Mouse (Mus musculus) hindbrain, embryonic 14.5 days (tissue): Measurements from ENCODE around the gene Cfap43. TPM values are rescaled to one million over a fixed set of nuclear protein-coding genes. Genes with fewer than 3 reads are reported as not detected.
"Not testable (repeated sequence)": the region's sequence is repeated elsewhere in the genome, so short reads cannot be mapped to it uniquely, and the experiment has no call there.

Experiments used
- ATAC-seq: fragments of 200-750 bp; cut with Nextera tagmentation; 2 replicates; pipeline ENCODE4 v1.8.0; 2017; ENCODE audit warnings: moderate number of reproducible peaks, mild to moderate bottlenecking, moderate TSS enrichment, moderate library complexity; ENCODE audit not compliant: low FRiP score
- DNase-seq: peaks from one replicate; pipeline ENCODE4 v3.0.0-alpha.2; 2015; ENCODE audit warnings: low spot score
- H3K27ac ChIP-seq: fragments of 300-500 bp; sonication (generic); 2 replicates; pipeline ENCODE4 v1.5.1; 2014; ENCODE audit warnings: mild to moderate bottlenecking, moderate library complexity
- H3K27me3 ChIP-seq: fragments of 300-500 bp; sonication (generic); 2 replicates; pipeline ENCODE4 v1.6.1; 2014; ENCODE audit warnings: mild to moderate bottlenecking, low read length, mixed read lengths; ENCODE audit not compliant: control insufficient read depth, insufficient read depth
- H3K36me3 ChIP-seq: fragments of 300-500 bp; sonication (generic); replicated peaks from 2 replicates; pipeline ENCODE4 v1.6.1; 2014; ENCODE audit not compliant: control insufficient read depth, insufficient read depth
- H3K4me1 ChIP-seq: fragments of 300-500 bp; sonication (generic); replicated peaks from 2 replicates; pipeline ENCODE4 v1.6.1; 2014; ENCODE audit warnings: antibody characterized with exemption, low read length, mixed read lengths; ENCODE audit not compliant: control insufficient read depth, insufficient read depth
- H3K4me2 ChIP-seq: fragments of 300-500 bp; sonication (generic); replicated peaks from 2 replicates; pipeline ENCODE4 v1.6.1; 2014; ENCODE audit warnings: mild to moderate bottlenecking, moderate library complexity
- H3K4me3 ChIP-seq: fragments of 300-500 bp; sonication (generic); replicated peaks from 2 replicates; pipeline ENCODE4 v1.5.1; 2014; ENCODE audit warnings: mild to moderate bottlenecking, low read length
- H3K9ac ChIP-seq: fragments of 300-500 bp; sonication (generic); 2 replicates; pipeline ENCODE4 v1.6.1; 2014
- H3K9me3 ChIP-seq: fragments of 300-500 bp; sonication (generic); 2 replicates; pipeline ENCODE4 v1.6.1; 2016; ENCODE audit warnings: low read length; ENCODE audit not compliant: control insufficient read depth
- WGBS: fragments of 180-500 bp; shearing (Covaris S2); extraction: QIAGEN DNeasy Blood & Tissue Kit; methylation state at CpG from one replicate; pipeline ENCODE4 v1.1.7; 2014; 5-methylcytosine and 5-hydroxymethylcytosine counted together
- polyA plus RNA-seq: library from polyadenylated mRNA; unstranded; fragments of >200 nt; fragmentation: Nextera tagmentation; extraction: Ambion mirVana; gene quantifications from 2 replicates; pipeline ENCODE4 v1.2.1, GENCODE M21; 2014

The Cfap43 gene
- polyA plus RNA-seq, 1 experiment from 2014 or later = 4.2 TPM

DNA sequence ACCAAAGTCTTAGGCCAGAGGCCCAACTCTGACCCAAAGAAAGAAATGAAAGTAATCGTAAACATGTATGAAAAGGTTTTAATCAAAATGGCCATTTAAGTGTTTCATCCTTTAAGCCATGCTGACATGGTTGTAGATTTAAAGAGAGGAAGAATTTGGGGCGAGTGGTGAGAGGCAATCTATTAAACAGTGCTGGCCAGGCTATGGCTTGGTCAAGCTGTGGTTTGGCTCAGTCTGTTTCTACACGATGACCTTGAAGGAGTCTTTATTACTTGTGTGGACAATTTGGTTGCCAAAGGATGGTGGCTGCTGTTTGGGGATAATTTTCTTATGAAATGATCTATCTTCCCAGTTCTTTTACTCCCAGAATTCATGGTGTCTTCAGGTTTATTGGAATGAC lies 66.0 kb downstream of the Cfap43 start:
- DNase-seq = no peak
- H3K4me1 ChIP-seq = no peaks in the 10 kb centered on the region
- H3K27ac ChIP-seq = no peak overlapping the region
- no peaks in the 10 kb centered on the region for H3K9me3 ChIP-seq
- WGBS = 85% methylated on average over 3 of the region's 3 CpGs
- H3K4me2 ChIP-seq = no peak overlapping the region
- no peaks in the 10 kb centered on the region for H3K27me3 ChIP-seq
- H3K4me3 ChIP-seq = no peak overlapping the region
- no peak overlapping the region for H3K9ac ChIP-seq
- no peaks in the 10 kb centered on the region for H3K36me3 ChIP-seq
- no peak for ATAC-seq

DNA sequence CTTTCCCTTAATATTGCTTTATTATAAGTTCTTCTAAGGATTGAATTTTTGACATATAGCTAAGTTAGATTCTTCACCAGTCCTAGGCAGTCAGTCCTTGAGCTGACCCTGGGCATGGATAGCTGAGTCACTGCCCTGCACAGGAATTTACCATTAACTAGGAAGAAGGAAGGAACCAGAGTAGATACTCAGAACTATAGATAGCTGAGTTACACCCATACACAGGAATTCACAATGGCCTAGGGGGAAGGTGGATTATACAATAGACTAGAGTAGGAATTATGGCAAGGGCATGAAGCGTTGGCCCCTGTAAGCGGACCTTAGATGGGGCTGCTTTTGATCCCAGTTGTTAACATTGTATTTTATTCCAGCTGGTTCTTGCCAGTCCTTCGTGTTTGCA lies 67.0 kb downstream of the Cfap43 start:
- not testable (repeated sequence) for H3K4me2 ChIP-seq, H3K27me3 ChIP-seq, H3K27ac ChIP-seq, ATAC-seq, H3K4me3 ChIP-seq, DNase-seq, H3K9ac ChIP-seq, H3K9me3 ChIP-seq, H3K4me1 ChIP-seq, H3K36me3 ChIP-seq
- 88% methylated on average over 3 of the region's 3 CpGs for WGBS

DNA sequence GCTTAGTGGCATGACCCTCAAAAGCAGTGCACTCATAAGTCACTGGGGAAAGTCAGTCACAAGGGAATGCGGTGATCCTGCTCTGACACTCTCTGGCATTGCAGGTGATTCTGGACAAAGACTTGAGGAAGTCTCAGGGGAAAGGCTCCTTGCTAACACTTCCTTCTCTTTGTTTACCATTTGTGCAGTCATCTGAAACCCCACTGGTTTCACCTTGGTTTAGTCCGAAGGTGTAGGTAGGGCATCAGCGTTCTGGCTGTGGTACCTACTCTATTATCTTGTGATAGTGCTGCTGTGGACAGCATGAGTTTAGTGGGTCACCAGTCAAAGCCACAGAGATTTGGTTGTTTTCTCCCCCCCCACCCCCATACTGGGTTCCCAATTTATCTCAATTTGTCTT lies 69.4 kb downstream of the Cfap43 start:
- Histone ChIP-seq H3K9ac (no peak overlapping the region), H3K27me3 (no peaks in the 10 kb centered on the region), H3K9me3 (no peaks in the 10 kb centered on the region), H3K27ac (no peak overlapping the region), H3K4me1 (no peaks in the 10 kb centered on the region), H3K4me2 (no peak overlapping the region), H3K36me3 (no peaks in the 10 kb centered on the region), H3K4me3 (no peak overlapping the region)
- 79% methylated on average over 3 of the region's 3 CpGs for WGBS
- DNase-seq (no peak), ATAC-seq (no peak)

DNA sequence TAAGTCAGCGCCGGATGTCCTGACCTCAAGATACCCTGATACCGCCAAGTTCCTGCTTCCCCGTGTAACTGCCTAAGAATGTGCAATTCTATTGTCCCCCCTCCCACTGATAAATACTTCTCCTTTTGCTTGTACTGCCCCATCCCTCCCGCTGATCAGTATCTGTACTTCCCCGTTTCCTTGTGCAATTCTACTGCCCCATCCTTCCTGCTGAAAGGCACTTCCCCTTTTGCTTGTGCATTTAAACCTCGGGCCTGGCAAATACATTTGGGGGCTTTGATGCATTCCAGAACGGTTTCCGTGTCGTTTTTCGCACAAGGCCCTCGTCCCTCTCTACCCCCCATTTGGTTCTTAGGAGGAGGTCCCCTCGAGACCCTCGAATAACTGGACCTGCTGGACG lies 77.9 kb downstream of the Cfap43 start:
- WGBS = 81% methylated on average over 13 of the region's 15 CpGs
- not testable (repeated sequence) for H3K27ac ChIP-seq, DNase-seq, H3K27me3 ChIP-seq, H3K4me3 ChIP-seq, H3K9me3 ChIP-seq, H3K36me3 ChIP-seq, H3K9ac ChIP-seq, ATAC-seq, H3K4me1 ChIP-seq, H3K4me2 ChIP-seq

DNA sequence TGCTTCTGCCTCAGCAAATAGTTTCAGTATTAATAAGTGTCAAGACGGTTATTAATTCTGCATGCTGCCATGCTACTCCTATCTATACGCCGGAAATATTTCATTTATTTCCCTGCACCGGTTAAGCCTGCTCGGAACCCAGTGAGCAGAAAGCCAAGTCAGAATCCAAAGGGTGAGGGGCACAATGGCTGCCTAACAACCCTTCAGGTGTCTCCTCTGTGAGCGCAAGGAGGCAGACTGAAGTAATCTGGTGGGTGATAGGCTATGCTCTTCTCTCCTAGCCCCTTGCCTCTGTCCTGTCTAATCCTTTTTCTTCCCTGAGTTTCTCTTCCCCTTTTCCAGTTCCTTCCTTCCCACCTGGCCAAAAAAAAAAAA lies 81.6 kb downstream of the Cfap43 start:
- Histone ChIP-seq H3K4me1 (0 out of 2 replicates have a peak, but pooled peaks cover 3% of the 10 kb centered on the region), H3K36me3 (no peaks in the 10 kb centered on the region), H3K4me2 (peak overlapping the region; percentile 82), H3K9ac (peak overlapping the region; percentile 51), H3K4me3 (peak overlapping the region; percentile 57), H3K27ac (no peak overlapping the region), H3K9me3 (no peaks in the 10 kb centered on the region), H3K27me3 (no peaks in the 10 kb centered on the region)
- ATAC-seq (peak; percentile 59; the same call in 1 of the 2 replicates), DNase-seq (no peak)
- WGBS = 4% methylated on average over 6 of the region's 6 CpGs

DNA sequence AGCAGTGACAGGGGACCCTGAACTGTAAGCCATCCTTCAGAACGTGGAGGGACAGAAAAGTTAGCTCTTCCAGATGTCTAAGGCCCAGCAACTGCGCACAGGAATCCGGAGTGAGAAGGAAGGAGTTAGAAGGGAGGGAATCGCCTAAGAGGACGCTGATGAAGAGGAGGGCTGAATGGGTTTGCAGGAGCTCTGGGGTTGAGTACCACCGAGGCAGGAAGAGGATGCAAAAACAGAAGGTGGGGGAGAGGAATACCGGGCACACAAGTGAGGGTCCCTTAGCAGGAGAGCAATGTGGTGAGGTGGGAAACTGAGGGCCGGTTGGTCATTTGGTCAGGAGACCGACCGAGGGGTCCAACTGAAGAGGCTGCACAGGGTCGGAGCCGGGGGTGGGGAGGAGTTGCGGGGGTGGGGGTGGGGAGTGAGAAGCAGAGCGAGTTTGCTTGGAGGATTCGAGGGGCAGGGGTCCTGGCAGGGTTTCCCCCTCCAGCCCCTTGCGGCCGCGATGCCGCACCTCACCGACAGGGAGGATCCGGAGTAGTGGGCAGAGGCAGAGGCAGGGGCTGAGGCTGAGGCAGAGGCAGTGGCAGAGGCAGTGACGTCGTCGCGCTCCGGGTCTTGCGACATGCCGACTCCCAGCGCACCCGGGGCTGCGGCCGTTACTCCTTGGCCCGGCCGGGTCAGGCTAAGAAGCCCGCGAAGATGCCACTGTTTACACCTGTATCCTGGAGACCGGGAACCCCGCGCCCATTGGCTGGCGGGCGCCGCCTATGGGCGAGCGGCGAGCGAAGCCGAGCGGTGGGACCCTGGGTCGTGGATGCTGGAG lies 82.2 kb downstream of the Cfap43 start:
- DNase-seq = peak; percentile 78
- Histone ChIP-seq H3K27ac (no peak overlapping the region), H3K9me3 (no peaks in the 10 kb centered on the region), H3K36me3 (no peaks in the 10 kb centered on the region), H3K4me2 (peak overlapping the region; percentile 82), H3K4me3 (peak overlapping the region; percentile 57), H3K9ac (peak overlapping the region; percentile 51), H3K27me3 (no peaks in the 10 kb centered on the region), H3K4me1 (0 out of 2 replicates have a peak, but pooled peaks cover 3% of the 10 kb centered on the region)
- 3% methylated on average over 47 of the region's 49 CpGs for WGBS
- peak; percentile 93 for ATAC-seq

DNA sequence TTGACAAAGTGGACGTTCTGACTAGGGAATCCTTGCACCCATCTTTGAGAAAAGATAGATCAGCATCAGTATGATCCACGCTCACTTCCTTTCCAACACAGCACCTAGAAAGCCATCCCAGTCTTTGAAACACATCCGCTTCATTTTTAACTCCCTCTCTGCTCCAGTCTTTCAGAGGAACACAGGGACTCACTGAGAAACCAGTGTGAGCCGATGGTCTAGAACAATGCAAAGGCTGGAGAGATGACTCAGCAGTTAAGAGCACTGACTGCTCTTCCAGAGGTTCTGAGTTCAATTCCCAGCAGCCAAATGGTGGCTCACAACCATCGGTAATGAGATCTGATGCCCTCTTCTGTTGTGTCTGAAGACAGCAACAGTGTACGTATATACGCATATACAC lies 83.3 kb downstream of the Cfap43 start:
- no peak overlapping the region for H3K27ac ChIP-seq
- H3K4me3 ChIP-seq = no peak overlapping the region
- DNase-seq (no peak), ATAC-seq (no peak)
- no peaks in the 10 kb centered on the region for H3K27me3 ChIP-seq
- H3K36me3 ChIP-seq = no peaks in the 10 kb centered on the region
- H3K9me3 ChIP-seq = no peaks in the 10 kb centered on the region
- H3K9ac ChIP-seq = no peak overlapping the region
- 0 out of 2 replicates have a peak, but pooled peaks cover 3% of the 10 kb centered on the region for H3K4me1 ChIP-seq
- no peak overlapping the region for H3K4me2 ChIP-seq
- 80% methylated on average over 7 of the region's 7 CpGs for WGBS

DNA sequence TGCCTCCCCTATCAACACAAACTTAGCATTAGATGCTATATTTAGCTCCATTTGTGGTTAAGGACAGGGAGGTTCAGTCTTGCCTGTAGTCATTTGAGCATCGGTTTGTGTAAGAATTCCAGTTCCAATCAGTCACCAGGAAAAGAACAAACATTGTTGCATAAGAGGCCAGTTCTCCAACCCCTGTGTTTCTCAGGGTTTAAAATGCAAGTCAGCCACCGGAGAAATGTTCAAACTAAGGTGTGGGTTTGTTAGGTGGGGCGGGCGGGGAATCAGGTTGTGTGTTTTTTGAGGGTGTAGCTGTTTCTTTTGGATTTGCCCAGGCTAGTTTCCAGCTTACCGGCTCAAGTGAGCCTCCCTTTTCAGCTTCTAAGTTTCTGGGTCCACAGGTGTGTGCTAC lies 84.5 kb downstream of the Cfap43 start:
- Histone ChIP-seq H3K36me3 (no peaks in the 10 kb centered on the region), H3K9ac (no peak overlapping the region), H3K4me1 (0 out of 2 replicates have a peak, but pooled peaks cover 3% of the 10 kb centered on the region), H3K9me3 (no peaks in the 10 kb centered on the region), H3K4me3 (no peak overlapping the region), H3K4me2 (no peak overlapping the region), H3K27me3 (no peaks in the 10 kb centered on the region), H3K27ac (no peak overlapping the region)
- WGBS = 96% methylated on average over 5 of the region's 5 CpGs
- ATAC-seq (no peak), DNase-seq (no peak)

DNA sequence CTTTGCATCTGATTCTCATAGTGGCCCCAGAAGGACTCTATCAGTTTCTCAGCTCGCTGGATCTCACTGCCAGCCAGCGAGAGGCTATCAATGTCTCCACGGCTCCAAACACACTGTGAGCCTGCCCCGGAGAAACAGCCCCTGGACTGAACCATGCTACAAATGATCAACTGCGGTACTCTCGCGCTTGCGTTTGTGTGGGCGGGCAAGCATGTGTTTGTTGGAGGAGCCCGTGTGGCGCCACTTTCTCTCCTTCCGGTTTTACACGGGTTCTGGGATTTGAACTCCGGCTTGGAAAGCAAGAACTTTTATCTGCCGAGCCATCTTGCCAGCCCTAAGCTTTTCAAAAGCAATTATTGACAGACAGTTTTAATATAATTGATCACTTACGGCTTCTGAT lies 86.8 kb downstream of the Cfap43 start:
- no peaks in the 10 kb centered on the region for H3K4me1 ChIP-seq
- DNase-seq (no peak), ATAC-seq (no peak)
- 87% methylated on average over 16 of the region's 16 CpGs for WGBS
- no peaks in the 10 kb centered on the region for H3K27me3 ChIP-seq
- H3K4me3 ChIP-seq = no peak overlapping the region
- no peak overlapping the region for H3K4me2 ChIP-seq
- H3K9me3 ChIP-seq = no peaks in the 10 kb centered on the region
- no peak overlapping the region for H3K9ac ChIP-seq
- no peaks in the 10 kb centered on the region for H3K36me3 ChIP-seq
- no peak overlapping the region for H3K27ac ChIP-seq
